Mouse (Mus musculus) spleen, postnatal 36 days (tissue): ENCODE data around the gene App.

ENCODE experiments used
- DNase-seq, 2 experiments: peaks; one replicate each; pipeline ENCODE4 v3.0.0; 2022; ENCODE audit warnings: low spot score in 2 of 2, mixed read lengths in 1 of 2

App gene

GRCm38 (mm10) chr16:85121983-85122382 is 51.6 kb downstream of the App start:
- no peak for DNase-seq

DNA sequence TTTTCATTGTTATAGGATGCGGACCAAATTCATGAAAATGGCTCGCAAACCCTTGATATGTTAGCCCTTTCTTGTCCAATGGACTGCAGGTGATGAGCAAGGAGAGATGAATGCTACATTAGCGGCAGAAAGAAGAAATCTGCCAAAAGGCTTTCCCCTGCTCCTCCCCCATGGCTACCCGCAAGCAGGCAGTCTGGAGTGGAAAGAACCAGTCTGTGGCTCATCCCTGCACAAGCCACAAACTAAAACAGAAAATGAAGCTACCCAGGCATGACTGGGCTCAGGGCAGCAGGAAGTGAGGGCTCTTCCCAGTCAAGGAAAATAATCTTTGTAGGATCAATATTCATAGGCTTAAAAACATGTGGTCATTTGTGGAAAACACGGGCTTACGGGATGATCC is 54.6 kb downstream of the App start:
- DNase-seq = no peak

GRCm38 (mm10) chr16:85117541-85117940 is 56.0 kb downstream of the App start:
- no peak for DNase-seq

DNA sequence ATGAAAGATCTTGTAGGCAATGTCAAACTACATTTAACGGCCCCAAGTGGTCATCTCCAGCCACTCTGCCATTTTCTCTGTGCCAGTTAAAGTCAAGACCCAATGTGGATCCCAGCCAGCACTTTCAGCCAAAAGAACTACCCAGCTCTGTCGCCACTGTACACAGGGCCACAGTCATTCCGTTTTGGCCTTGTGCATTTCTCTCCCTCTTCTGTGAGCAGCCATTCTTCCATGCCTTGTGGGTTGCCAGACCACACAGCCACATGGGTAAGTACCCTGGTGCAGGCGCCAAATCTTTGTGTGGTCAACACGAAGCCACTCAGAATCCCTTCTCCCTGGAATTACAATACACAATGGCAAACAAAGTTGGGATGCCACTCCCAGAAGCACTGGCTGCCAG is 57.7 kb downstream of the App start:
- DNase-seq = no peak

DNA sequence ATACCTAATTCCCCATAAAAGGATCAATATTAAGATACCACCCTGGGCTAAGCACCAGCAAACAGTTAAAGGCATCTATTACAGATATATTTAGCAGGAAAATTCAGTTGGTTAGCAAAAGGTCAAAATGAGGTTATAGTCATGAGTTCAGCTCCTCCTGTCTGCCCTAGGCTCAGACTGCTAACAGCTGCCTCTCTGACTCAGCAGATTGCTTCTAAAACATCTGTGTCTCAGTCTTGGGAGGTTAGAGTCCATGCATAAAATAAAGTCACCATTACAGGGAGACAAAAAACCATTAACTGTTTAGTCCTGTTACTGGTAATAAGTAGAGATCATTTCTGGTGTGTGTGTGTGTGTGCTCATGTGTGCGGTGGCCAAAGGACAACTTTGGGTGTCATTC is 58.8 kb downstream of the App start:
- no peak for DNase-seq

DNA sequence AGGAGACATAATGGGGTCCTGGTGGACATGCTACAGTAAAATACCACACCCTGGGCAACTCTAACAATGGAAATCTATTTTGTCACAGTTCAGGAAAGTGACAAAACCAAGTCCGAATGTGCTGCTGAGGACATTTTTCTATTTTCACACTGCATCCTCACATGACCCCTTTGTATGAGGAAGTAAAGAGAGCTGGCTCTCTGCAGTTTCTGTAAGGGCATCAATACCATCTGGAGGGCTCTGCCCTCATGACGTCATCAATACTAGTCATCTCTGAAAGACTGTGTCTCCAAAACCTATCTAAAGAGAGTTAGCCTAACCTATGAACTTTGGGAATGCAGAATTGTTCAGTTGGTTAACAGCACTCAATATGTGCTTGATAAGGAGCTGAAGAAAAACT is 59.6 kb downstream of the App start:
- DNase-seq = no peak

DNA sequence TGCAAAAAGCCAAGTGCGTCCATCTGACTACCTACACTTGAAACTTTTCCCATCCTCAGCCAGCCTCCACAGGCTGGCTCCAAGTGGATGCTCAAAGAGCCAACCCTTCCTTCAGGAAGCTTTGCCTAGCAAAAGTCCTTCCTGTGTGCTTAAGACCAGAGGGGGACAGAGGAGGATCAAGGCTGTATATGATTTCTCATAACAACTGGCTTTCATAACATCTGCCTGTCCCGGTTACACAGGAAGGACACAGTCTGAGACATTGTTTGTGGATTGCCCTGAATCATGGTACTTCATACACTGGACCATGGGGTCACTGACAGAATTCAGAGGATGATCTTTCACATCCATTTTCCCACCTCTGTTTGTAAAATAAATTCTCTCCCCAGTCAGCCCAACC is 61.3 kb downstream of the App start:
- no peak for DNase-seq

GRCm38 (mm10) chr16:85110428-85110827 is 63.1 kb downstream of the App start:
- no peak for DNase-seq

- DNase-seq = no peak
Measured at GRCm38 (mm10) chr16:85108486-85108885, 65.1 kb downstream of the App start.

- DNase-seq = no peak
Measured at GRCm38 (mm10) chr16:85106644-85107323, 66.8 kb downstream of the App start.

GRCm38 (mm10) chr16:85105603-85106002 is 68.0 kb downstream of the App start:
- no peak for DNase-seq

DNA sequence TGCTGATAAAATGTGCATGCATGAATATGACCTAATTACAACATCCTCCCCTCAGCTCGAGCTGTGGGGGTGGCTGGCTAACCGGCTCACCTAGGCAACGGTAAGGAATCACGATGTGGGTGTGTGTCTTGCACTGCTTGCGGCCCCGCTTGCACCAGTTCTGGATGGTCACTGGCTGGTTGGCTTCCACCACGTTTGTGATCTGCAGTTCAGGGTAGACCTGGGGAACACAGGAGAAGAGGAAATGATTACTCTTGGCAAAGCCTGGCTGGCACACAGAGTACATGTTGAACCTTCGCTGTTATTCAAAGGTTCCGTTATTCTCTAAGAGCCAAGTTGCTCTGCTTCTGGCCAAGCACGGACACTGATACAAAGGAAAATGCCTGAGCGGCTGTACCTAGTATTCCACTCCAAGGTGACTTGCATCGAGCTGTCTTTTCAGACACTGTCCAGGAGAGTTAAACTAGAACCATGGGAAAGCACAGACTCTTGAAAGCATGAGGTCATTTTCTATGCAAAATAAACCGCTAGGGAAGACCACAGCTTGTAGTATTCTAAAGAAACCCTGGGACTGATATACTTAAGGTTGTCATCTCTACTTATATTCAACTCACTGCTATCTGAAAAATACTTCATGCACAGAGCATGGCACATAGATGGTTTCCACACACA is 70.3 kb downstream of the App start:
- no peak for DNase-seq

DNA sequence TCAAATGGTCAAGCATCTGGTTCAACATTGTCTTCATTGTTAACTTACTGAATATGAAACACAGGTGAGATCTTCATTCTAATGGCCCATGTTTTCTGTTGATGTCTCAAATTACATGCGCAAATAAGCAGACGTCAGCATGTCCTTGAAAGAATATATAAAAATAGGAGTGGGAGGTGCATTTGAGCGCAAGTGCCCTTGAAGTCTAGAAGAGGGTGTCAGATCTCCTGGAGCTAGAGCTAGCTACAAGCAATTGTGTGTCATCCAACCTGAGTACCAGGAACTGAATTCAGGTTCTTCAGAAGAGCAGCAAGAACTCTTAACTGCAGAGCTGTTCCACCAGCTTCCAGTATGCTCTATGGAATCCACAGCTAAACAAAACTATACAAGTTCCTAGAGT is 72.0 kb downstream of the App start:
- no peak for DNase-seq

GRCm38 (mm10) chr16:85100806-85101205 is 72.8 kb downstream of the App start:
- no peak for DNase-seq

DNA sequence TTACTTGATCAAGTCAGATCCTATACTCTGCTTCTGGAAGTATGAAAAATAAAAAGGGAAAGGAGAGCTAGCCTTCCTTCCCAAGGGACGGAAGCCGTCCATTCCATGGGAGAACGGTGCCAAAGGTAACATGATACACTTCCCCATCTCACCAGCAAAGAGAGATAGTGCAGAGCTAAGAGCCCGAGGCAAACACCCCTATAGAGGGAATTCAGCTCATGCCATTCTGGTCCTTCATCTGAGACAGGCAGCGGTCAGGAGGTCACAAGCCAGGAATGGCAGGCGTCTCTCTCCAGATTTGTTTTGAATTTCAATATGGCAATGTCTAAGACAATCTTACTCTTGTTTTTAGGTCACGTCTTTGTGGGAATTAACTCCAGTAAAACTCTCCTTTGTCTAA is 74.1 kb downstream of the App start:
- no peak for DNase-seq

DNA sequence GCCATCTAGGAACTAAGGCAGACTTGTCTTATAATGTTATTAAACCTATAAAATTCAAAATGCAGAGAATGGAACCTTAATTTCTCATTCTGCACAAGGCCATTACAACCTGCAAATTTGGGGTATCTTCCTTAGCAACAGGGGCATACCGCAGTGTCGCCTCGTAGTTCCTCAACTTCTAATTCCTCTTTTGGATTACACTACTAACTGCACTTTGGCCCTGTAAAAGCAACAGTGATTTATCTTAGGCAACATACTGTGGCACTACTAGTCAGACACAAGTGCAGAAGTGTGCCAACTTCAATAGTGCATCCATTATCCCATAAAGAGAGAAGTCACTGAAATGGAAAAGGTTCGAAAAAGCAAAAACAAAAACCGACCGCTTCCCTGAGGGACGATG is 74.5 kb downstream of the App start:
- no peak for DNase-seq

DNA sequence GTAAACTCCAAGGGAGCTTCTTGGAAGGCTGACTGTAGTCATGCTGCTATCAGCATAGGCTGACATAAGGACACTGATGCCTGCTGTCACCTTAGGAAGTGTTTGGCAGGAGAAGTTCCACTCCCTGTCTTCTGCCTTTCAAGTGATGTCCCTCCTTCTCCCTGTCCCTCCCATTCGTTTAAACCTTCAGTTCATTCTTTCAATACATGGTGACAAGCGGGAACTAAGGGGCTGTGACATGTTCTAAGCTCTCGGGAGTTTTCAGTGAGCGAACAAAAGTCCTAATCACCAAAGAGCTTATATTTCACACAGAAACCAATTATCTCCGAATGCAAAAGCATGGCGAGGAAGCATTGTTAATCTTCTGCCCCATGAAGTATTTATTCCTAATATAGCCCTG is 77.2 kb downstream of the App start:
- DNase-seq = no peak

DNA sequence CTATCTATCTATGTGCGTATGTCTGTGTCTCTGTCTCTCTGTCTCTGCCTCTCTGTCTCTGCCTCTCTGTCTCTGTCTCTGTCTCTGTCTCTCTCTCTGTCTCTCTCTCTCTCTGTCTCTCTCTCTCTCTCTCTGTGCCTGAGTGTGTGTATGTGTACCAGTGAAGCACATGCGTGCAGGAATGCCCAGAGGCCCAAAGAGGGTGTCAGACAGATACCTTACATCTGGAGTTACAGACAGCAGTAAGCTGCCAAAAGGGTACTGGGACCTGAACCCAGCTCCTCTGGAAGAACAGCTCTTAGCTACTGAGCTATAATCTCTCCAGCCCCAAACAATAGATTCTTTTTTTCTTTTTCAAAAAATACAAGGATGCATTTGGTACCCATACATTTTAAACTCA is 77.6 kb downstream of the App start:
- DNase-seq = no peak

DNA sequence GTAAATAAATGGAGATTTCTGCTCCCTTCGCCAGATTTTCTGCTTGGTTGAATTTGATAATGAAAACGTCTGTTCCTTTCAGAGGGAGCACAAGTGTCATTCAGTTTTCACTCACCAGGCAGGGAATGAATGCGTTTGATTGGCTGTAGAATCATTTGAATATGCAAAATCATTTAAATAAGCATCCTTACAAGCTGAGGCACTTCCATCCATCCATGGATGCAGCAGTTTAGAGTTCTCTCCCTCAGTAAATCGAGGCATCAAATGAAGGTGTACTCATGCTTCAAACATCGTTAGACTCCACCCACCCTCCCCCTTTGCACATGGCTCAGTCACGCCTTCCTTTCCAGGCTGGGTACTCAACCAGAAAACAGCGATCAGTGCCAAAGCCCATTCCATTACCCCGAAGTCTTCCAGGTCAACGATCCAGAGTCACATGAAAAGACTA is 80.9 kb downstream of the App start:
- no peak for DNase-seq

DNA sequence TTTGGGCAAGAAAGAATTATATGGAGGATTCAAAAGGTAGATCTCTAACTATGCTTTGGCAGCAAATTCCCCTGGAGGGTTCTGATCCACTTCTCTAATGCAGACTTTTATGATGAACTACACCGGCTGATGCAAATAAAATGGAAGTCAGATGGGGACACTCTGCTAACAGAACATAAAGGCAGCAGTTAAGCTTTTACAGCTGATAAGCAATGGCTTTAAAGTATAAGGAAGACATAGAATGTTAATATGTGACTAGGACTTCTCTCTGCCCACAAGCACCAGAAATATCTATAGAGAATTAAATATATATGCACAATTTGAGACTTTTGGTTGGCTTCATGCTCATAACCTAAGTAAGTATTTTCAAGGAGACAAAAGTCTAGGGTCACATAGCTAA is 81.4 kb downstream of the App start:
- no peak for DNase-seq

DNA sequence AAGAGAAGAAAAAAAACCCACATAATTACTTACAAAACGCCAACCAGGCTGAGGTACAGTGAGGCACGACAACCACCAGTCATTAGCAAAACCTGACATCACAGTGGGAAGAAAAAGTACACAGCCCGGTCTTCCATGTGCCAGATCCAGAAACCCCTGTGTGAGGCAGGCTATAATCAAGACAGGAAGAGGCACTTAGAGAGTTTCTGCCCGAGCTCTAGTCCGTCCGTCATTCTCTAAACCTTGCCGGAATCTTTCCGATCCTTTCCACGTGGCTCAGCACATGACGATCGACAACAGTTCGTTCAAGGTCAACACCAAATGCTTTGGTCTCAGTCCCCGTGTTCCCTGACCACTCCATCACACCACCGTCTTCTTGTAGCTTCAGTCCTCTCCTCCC is 82.6 kb downstream of the App start:
- no peak for DNase-seq

DNA sequence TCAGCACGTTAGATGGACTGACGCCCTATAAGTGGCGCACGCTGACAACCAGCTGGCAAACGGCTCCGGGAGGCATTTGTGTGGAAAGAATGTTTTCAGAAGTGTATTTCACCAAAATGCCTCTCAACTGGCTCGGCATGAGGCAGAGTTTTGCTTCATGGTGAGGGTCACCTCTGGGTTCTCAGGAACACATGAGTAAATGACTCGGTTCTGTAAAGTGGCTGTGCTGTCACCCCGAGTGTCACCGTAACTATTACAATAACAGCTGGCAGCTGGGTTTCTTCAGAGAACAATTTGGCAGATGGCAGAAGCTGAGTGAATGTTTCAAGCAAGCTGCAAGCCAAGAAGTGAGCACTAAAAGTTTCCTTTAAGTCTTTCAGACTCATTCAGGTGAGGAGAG is 85.4 kb downstream of the App start:
- no peak for DNase-seq

DNA sequence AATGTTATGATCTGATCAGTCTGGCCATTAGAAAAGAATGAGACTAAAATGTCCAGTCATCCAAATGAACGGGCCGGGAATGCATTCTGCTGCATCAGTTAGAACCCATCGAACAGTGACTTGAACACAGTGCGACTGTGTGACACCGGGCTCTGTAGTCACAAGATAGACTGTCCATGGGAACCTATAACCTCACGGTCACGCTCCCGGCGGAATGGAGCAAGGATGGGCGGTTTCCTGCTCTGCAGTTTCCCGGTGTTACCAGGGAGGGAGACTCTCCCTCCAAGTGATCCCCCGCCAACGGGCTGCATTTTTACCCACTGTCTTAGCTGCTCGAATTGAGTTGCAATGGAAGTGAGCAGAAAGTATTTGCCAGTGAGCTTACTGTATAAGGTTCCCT is 87.3 kb downstream of the App start:
- DNase-seq = no peak

GRCm38 (mm10) chr16:85085902-85086301 is 87.7 kb downstream of the App start:
- DNase-seq = no peak
